Mouse (Mus musculus) 3T3-L1 (cell line): ENCODE data around the gene Havcr2.
"Not testable (repeated sequence)": the region's sequence is repeated elsewhere in the genome, so short reads cannot be mapped to it uniquely, and the experiment has no call there.

Experiments used
- DNase-seq: peaks from one replicate; pipeline ENCODE4 v3.0.0-alpha.2; 2015; ENCODE audit warnings: low read depth, low spot score

Gene Havcr2

GRCm38 (mm10) chr11:46459960-46460359, 5.2 kb downstream of the Havcr2 start:
- no peak for DNase-seq

GRCm38 (mm10) chr11:46461362-46461761, 6.6 kb downstream of the Havcr2 start:
- peak; percentile 31 for DNase-seq

GRCm38 (mm10) chr11:46461931-46462330, 7.2 kb downstream of the Havcr2 start:
- DNase-seq = peak; percentile 75

- DNase-seq = peak; percentile 31
Observed at GRCm38 (mm10) chr11:46466878-46467277, 12.1 kb downstream of the Havcr2 start.

GRCm38 (mm10) chr11:46474220-46474619, 19.5 kb downstream of the Havcr2 start:
- DNase-seq = no peak

GRCm38 (mm10) chr11:46479311-46479710, 24.6 kb downstream of the Havcr2 start:
- no peak for DNase-seq

GRCm38 (mm10) chr11:46480517-46480916, 25.8 kb downstream of the Havcr2 start:
- no peak for DNase-seq

GRCm38 (mm10) chr11:46488231-46488630, 33.5 kb downstream of the Havcr2 start:
- peak; percentile 33 for DNase-seq

- DNase-seq = peak; percentile 19
Observed at GRCm38 (mm10) chr11:46488650-46489049, 33.9 kb downstream of the Havcr2 start.

- DNase-seq = no peak
Observed at GRCm38 (mm10) chr11:46507146-46507545, 52.4 kb downstream of the Havcr2 start.

GRCm38 (mm10) chr11:46509900-46510299, 55.2 kb downstream of the Havcr2 start:
- DNase-seq = peak; percentile 39

GRCm38 (mm10) chr11:46521341-46521740, 66.6 kb downstream of the Havcr2 start:
- not testable (repeated sequence) for DNase-seq

GRCm38 (mm10) chr11:46522719-46523118, 68.0 kb downstream of the Havcr2 start:
- DNase-seq = peak; percentile 25

GRCm38 (mm10) chr11:46523912-46524311, 69.2 kb downstream of the Havcr2 start, which contains the start of gene Gm12169:
TSS of gene Gm12169 (plus strand) at chr11:46524212.
- no peak for DNase-seq

- DNase-seq = no peak
Observed at GRCm38 (mm10) chr11:46530149-46530548, 75.4 kb downstream of the Havcr2 start.
